Mouse (Mus musculus) lung, embryonic 16.5 days (tissue): Measurements from ENCODE around the gene Slc9a2. TPM values are rescaled to one million over a fixed set of nuclear protein-coding genes. Genes with fewer than 3 reads are reported as not detected.
"Not testable (repeated sequence)": the region's sequence is repeated elsewhere in the genome, so short reads cannot be mapped to it uniquely, and the experiment has no call there.

ENCODE experiments used
- ATAC-seq: fragments of 200-750 bp; cut with Nextera tagmentation; 2 replicates; pipeline ENCODE4 v1.8.0; 2017; ENCODE audit warnings: low read depth, mild to moderate bottlenecking, moderate library complexity
- H3K27ac ChIP-seq: fragments of 300-500 bp; sonication (generic); 2 replicates; pipeline ENCODE4 v1.5.1; 2014; ENCODE audit warnings: mild to moderate bottlenecking, control low read depth, low read length
- H3K27me3 ChIP-seq: fragments of 300-500 bp; sonication (generic); 2 replicates; pipeline ENCODE4 v1.6.1; 2014; ENCODE audit warnings: low read depth, low read length, mixed read lengths; ENCODE audit not compliant: control insufficient read depth, insufficient read depth
- H3K36me3 ChIP-seq: fragments of 300-500 bp; sonication (generic); 2 replicates; pipeline ENCODE4 v1.6.1; 2014; ENCODE audit warnings: low read length; ENCODE audit not compliant: control insufficient read depth, insufficient read depth
- H3K4me1 ChIP-seq: fragments of 300-500 bp; sonication (generic); replicated peaks from 2 replicates; pipeline ENCODE4 v1.6.1; 2014; ENCODE audit warnings: low read length, mixed read lengths; ENCODE audit not compliant: control insufficient read depth, insufficient read depth
- H3K4me2 ChIP-seq: fragments of 300-500 bp; sonication (generic); 2 replicates; pipeline ENCODE4 v1.6.1; 2014; ENCODE audit warnings: low read depth, low read length, control low read depth
- H3K4me3 ChIP-seq: fragments of 300-500 bp; sonication (generic); 2 replicates; pipeline ENCODE4 v1.5.1; 2014; ENCODE audit warnings: mild to moderate bottlenecking, low read length, control low read depth
- H3K9ac ChIP-seq: fragments of 300-500 bp; sonication (generic); 2 replicates; pipeline ENCODE4 v1.6.1; 2014; ENCODE audit warnings: low read length, control low read depth
- H3K9me3 ChIP-seq: fragments of 300-500 bp; sonication (generic); 2 replicates; pipeline ENCODE4 v1.6.1; 2016; ENCODE audit warnings: low read length; ENCODE audit not compliant: control insufficient read depth
- WGBS: fragments of 180-500 bp; shearing (Covaris S2); extraction: QIAGEN DNeasy Blood & Tissue Kit; methylation state at CpG from one replicate; pipeline ENCODE4 v1.1.7; 2014; 5-methylcytosine and 5-hydroxymethylcytosine counted together
- polyA plus RNA-seq: library from polyadenylated mRNA; unstranded; fragments of >200 nt; fragmentation: Nextera tagmentation; extraction: Ambion mirVana; gene quantifications from 2 replicates; pipeline ENCODE4 v1.2.1, GENCODE M21; 2015

Gene Slc9a2
- polyA plus RNA-seq, 1 experiment from 2014 or later, result 0.20 TPM

- Histone ChIP-seq H3K27ac (no peak overlapping the region), H3K27me3 (no peaks in the 10 kb centered on the region), H3K4me2 (no peak overlapping the region), H3K4me1 (no peaks in the 10 kb centered on the region), H3K4me3 (no peak overlapping the region), H3K9me3 (no peaks in the 10 kb centered on the region), H3K36me3 (no peaks in the 10 kb centered on the region), H3K9ac (no peak overlapping the region)
- 83% methylated on average over 13 of the region's 13 CpGs for WGBS
- no peak for ATAC-seq
Observed at GRCm38 (mm10) chr1:40694296-40694695, 13.9 kb downstream of the Slc9a2 start.

GRCm38 (mm10) chr1:40696436-40696835, 16.1 kb downstream of the Slc9a2 start:
- no peaks in the 10 kb centered on the region for H3K27me3 ChIP-seq
- no peaks in the 10 kb centered on the region for H3K9me3 ChIP-seq
- no peaks in the 10 kb centered on the region for H3K4me1 ChIP-seq
- no peaks in the 10 kb centered on the region for H3K36me3 ChIP-seq
- 95% methylated on average over 3 of the region's 3 CpGs for WGBS
- no peak overlapping the region for H3K4me2 ChIP-seq
- ATAC-seq, result no peak
- no peak overlapping the region for H3K9ac ChIP-seq
- H3K4me3 ChIP-seq, result no peak overlapping the region
- H3K27ac ChIP-seq, result no peak overlapping the region

DNA sequence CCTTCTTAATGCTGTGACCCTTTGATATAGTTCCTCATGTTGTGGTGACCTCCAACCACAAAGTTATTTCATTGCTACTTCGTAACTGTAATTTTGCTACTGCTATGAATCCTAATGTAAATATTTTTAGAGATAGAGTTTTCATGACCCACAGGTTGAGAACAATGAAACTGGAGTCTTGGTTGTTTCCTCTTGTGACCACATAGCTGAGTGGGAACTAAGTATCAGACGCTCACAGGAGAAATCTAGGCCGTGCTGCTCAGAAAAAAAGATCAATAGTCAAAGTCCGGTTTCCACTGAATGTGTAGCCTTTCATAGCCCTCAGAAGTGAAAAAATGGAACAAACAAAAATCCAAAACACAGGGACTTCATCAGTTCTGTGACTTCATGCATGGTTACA, 24.7 kb downstream of the Slc9a2 start:
- Histone ChIP-seq H3K27me3 (no peaks in the 10 kb centered on the region), H3K9ac (no peak overlapping the region), H3K4me1 (no peaks in the 10 kb centered on the region), H3K36me3 (no peaks in the 10 kb centered on the region), H3K4me2 (no peak overlapping the region), H3K4me3 (no peak overlapping the region), H3K9me3 (no peaks in the 10 kb centered on the region), H3K27ac (no peak overlapping the region)
- ATAC-seq, result no peak
- WGBS, result 75% methylated on average over 4 of the region's 4 CpGs

GRCm38 (mm10) chr1:40714950-40715349, 34.6 kb downstream of the Slc9a2 start:
- Histone ChIP-seq H3K9ac (no peak overlapping the region), H3K36me3 (no peaks in the 10 kb centered on the region), H3K4me2 (no peak overlapping the region), H3K27me3 (no peaks in the 10 kb centered on the region), H3K4me3 (no peak overlapping the region), H3K9me3 (no peaks in the 10 kb centered on the region), H3K4me1 (no peaks in the 10 kb centered on the region), H3K27ac (no peak overlapping the region)
- no peak for ATAC-seq
- WGBS, result 57% methylated on average over 9 of the region's 9 CpGs

- H3K4me2 ChIP-seq, result no peak overlapping the region
- H3K27me3 ChIP-seq, result no peaks in the 10 kb centered on the region
- WGBS, result 82% methylated on average over 10 of the region's 10 CpGs
- no peaks in the 10 kb centered on the region for H3K4me1 ChIP-seq
- ATAC-seq, result no peak
- no peaks in the 10 kb centered on the region for H3K9me3 ChIP-seq
- no peak overlapping the region for H3K4me3 ChIP-seq
- no peak overlapping the region for H3K9ac ChIP-seq
- no peaks in the 10 kb centered on the region for H3K36me3 ChIP-seq
- no peak overlapping the region for H3K27ac ChIP-seq
Observed at GRCm38 (mm10) chr1:40726051-40726450, 45.7 kb downstream of the Slc9a2 start.

- WGBS, result 82% methylated on average over 7 of the region's 7 CpGs
- Histone ChIP-seq H3K27ac (no peak overlapping the region), H3K4me3 (no peak overlapping the region), H3K9me3 (no peaks in the 10 kb centered on the region), H3K4me1 (no peaks in the 10 kb centered on the region), H3K36me3 (no peaks in the 10 kb centered on the region), H3K9ac (no peak overlapping the region), H3K4me2 (no peak overlapping the region), H3K27me3 (no peaks in the 10 kb centered on the region)
- no peak for ATAC-seq
Observed at GRCm38 (mm10) chr1:40727404-40727803, 47.0 kb downstream of the Slc9a2 start.

- H3K4me1 ChIP-seq, result no peaks in the 10 kb centered on the region
- ATAC-seq, result no peak
- no peak overlapping the region for H3K9ac ChIP-seq
- no peaks in the 10 kb centered on the region for H3K36me3 ChIP-seq
- H3K4me2 ChIP-seq, result no peak overlapping the region
- H3K27ac ChIP-seq, result no peak overlapping the region
- H3K9me3 ChIP-seq, result no peaks in the 10 kb centered on the region
- H3K27me3 ChIP-seq, result no peaks in the 10 kb centered on the region
- no peak overlapping the region for H3K4me3 ChIP-seq
- 82% methylated on average over 1 of the region's 1 CpGs for WGBS
Observed at GRCm38 (mm10) chr1:40728636-40729035, 48.3 kb downstream of the Slc9a2 start.

DNA sequence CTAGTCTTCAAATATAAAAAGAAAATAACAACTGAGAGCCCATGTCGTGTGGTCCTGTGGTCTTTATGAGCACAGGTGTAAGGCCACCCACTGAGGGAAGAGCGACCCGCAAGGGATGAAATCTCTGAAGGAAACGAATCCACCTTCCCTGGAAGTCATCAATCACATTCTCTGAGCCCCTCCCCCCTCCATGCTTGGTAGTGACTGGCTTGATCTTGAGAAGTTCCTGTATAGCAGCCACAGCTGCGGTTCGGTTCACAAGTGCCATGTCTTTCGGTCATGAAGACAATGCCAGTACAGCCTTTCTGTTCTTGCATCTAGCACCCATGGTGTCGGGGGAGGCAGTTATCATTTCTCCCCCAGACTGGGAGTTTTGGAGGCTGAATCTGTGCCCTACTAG, 57.3 kb downstream of the Slc9a2 start:
- Histone ChIP-seq H3K36me3 (no peaks in the 10 kb centered on the region), H3K4me1 (no peaks in the 10 kb centered on the region), H3K27me3 (no peaks in the 10 kb centered on the region), H3K9me3 (no peaks in the 10 kb centered on the region), H3K9ac (no peak overlapping the region), H3K4me2 (no peak overlapping the region), H3K4me3 (no peak overlapping the region), H3K27ac (no peak overlapping the region)
- WGBS, result 61% methylated on average over 8 of the region's 8 CpGs
- ATAC-seq, result no peak

DNA sequence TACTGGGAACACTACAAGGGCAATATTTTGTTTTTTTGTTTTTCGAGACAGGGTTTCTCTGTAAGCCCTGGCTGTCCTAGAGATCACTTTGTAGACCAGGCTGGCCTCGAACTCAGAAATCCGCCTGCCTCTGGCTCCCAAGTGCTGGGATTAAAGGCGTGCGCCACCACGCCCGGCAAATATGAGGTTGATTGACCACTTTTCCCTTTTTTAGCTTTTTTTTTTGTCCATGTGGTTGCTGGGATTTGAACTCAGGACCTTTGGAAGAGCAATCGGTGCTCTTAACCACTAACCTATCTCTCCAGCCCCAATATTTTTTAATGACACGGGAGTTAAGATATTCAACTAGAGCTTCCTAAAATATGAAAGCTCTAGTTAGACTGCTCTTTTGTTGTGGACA, 57.9 kb downstream of the Slc9a2 start:
- H3K4me3 ChIP-seq, H3K27me3 ChIP-seq, H3K36me3 ChIP-seq, H3K27ac ChIP-seq, H3K9me3 ChIP-seq, H3K9ac ChIP-seq, H3K4me1 ChIP-seq, H3K4me2 ChIP-seq, ATAC-seq: not testable (repeated sequence)
- 93% methylated on average over 9 of the region's 9 CpGs for WGBS

DNA sequence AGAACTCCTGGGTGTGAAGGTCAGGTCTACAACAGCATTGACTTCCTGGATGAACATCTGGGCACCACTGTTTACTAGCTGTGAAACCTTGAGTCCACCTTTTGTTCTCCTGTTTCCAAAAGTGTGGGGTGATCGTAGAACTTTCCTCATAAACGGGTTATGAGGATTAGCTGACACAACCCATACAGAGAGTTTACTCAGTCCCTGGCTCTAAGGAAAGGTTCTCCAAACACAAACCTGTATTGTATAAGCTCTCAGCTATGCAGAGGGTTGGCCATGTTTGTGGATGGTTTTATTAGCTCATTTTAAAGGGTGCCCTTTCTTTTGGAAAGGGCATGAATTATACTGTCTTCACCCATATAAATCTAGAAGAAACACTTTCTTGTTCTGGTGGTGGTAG, 60.4 kb downstream of the Slc9a2 start:
- no peak overlapping the region for H3K4me2 ChIP-seq
- H3K27ac ChIP-seq, result no peak overlapping the region
- ATAC-seq, result no peak
- H3K4me1 ChIP-seq, result no peaks in the 10 kb centered on the region
- H3K4me3 ChIP-seq, result no peak overlapping the region
- no peaks in the 10 kb centered on the region for H3K9me3 ChIP-seq
- H3K9ac ChIP-seq, result no peak overlapping the region
- H3K36me3 ChIP-seq, result no peaks in the 10 kb centered on the region
- WGBS, result 38% methylated on average over 2 of the region's 2 CpGs
- no peaks in the 10 kb centered on the region for H3K27me3 ChIP-seq
